ENCODE assay signal across 11 mouse cellular contexts in genomic region chr6:65079139-65079538, GRCm38 (mm10). TPM values are rescaled to one million over a fixed set of nuclear protein-coding genes. Genes with fewer than 3 reads are reported as not detected.
DNase-seq lines count a peak whose midpoint lies in the region; ATAC-seq and TF ChIP-seq lines count a peak whose summit lies in the region.
"Had no signal": no experiment of that assay in that cellular context is flagged by ENCODE, and none has a peak within 500 bp of the region (broad histone marks: within the 10 kb centered on the region; RNA-seq: fewer than 3 reads in every experiment).

No protein-coding gene starts in this region.

- H3K27ac ChIP-seq in forebrain, postnatal 0 days (ENCODE audit: low read depth, low read length), result no peak overlapping the region
- no peak overlapping the region for H3K27ac ChIP-seq in forebrain, embryonic 15.5 days (replicated peaks)
- H3K27ac ChIP-seq: embryonic facial prominence, embryonic 13.5 days; stomach, embryonic 15.5 days had no signal

- TF ChIP-seq CTCF in forebrain, postnatal 0 days (IDR thresholded peaks at IDR 0.05; ENCODE audit: low read depth), result peak; percentile 63
- no peak for TF ChIP-seq CTCF in lung, adult 2 months (IDR thresholded peaks at IDR 0.05; ENCODE audit: insufficient read depth, low read length)

- H3K4me1 ChIP-seq in forebrain, postnatal 0 days (ENCODE audit: insufficient read depth), result no peaks in the 10 kb centered on the region
- 0 out of 2 replicates have a peak, but pooled peaks cover 2% of the 10 kb centered on the region for H3K4me1 ChIP-seq in forebrain, embryonic 15.5 days
- no peaks in the 10 kb centered on the region for H3K4me1 ChIP-seq in lung, adult 2 months (ENCODE audit: control insufficient read depth, insufficient read depth, low read length)
- H3K4me1 ChIP-seq: embryonic facial prominence, embryonic 13.5 days; heart, embryonic 12.5 days; stomach, embryonic 15.5 days had no signal

- H3K4me3 ChIP-seq in forebrain, postnatal 0 days (ENCODE audit: low read depth, low read length), result no peak overlapping the region
- no peak overlapping the region for H3K4me3 ChIP-seq in forebrain, embryonic 15.5 days
- H3K4me3 ChIP-seq in lung, adult 2 months (replicated peaks; ENCODE audit: extremely low read depth, low read depth, low read length), result no peak overlapping the region
- H3K4me3 ChIP-seq: embryonic facial prominence, embryonic 13.5 days; heart, embryonic 12.5 days; stomach, embryonic 15.5 days had no signal

- no peak for ATAC-seq in forebrain, postnatal 0 days
- ATAC-seq in forebrain, embryonic 15.5 days (replicated peaks), result no peak

- H3K27me3 ChIP-seq in forebrain, postnatal 0 days (ENCODE audit: insufficient read depth, low read length), result no peaks in the 10 kb centered on the region
- H3K27me3 ChIP-seq in forebrain, embryonic 15.5 days, result no peaks in the 10 kb centered on the region
- H3K27me3 ChIP-seq: embryonic facial prominence, embryonic 13.5 days; heart, embryonic 12.5 days; stomach, embryonic 15.5 days had no signal

- H3K36me3 ChIP-seq in forebrain, postnatal 0 days (ENCODE audit: insufficient read depth), result peaks cover 15% of the 10 kb centered on the region
- H3K36me3 ChIP-seq in forebrain, embryonic 15.5 days, result peaks cover 40% of the 10 kb centered on the region

- TF ChIP-seq POLR2A in lung, adult 2 months (IDR thresholded peaks at IDR 0.05; ENCODE audit: borderline replicate concordance, extremely low read depth, low read depth, low read length), result no peak

- WGBS in forebrain, postnatal 0 days, result 87% methylated on average over 1 of the region's 1 CpGs
- WGBS in forebrain, embryonic 15.5 days, result 89% methylated on average over 1 of the region's 1 CpGs
- 69% methylated on average over 1 of the region's 1 CpGs for WGBS in lung, adult 2 months

- H3K9me3 ChIP-seq in forebrain, postnatal 0 days (ENCODE audit: low read length), result no peaks in the 10 kb centered on the region
- H3K9me3 ChIP-seq in forebrain, embryonic 15.5 days, result no peaks in the 10 kb centered on the region
- H3K9me3 ChIP-seq: embryonic facial prominence, embryonic 13.5 days; heart, embryonic 12.5 days; stomach, embryonic 15.5 days had no signal

- H3K4me2 ChIP-seq in forebrain, postnatal 0 days (ENCODE audit: low read depth), result no peak overlapping the region
- H3K4me2 ChIP-seq in forebrain, embryonic 15.5 days (replicated peaks), result no peak overlapping the region
- H3K4me2 ChIP-seq: embryonic facial prominence, embryonic 13.5 days; heart, embryonic 12.5 days; stomach, embryonic 15.5 days had no signal

- peak; percentile 68 for DNase-seq in forebrain, postnatal 0 days
- peak; percentile 4 for DNase-seq in lung, postnatal 10 days
- no peak for DNase-seq in lung, adult 2 months
- peak; percentile 5 for DNase-seq in c-Kit-positive CD71-negative TER-119-negative erythroid progenitor cells, embryonic 14.5 days (ENCODE audit: low read depth)
- DNase-seq in retina, postnatal 7 days (ENCODE audit: low read depth, low spot score), result peak; percentile 37
- DNase-seq in adrenal gland, adult 8-10 months, result no peak
- no peak for DNase-seq in urinary bladder, postnatal 10 days (ENCODE audit: low spot score)

- H3K9ac ChIP-seq in forebrain, postnatal 0 days, result no peak overlapping the region
- H3K9ac ChIP-seq in forebrain, embryonic 15.5 days (replicated peaks), result no peak overlapping the region
- H3K9ac ChIP-seq: embryonic facial prominence, embryonic 13.5 days; heart, embryonic 12.5 days; stomach, embryonic 15.5 days had no signal

RNA-seq across cellular contexts. Expression of gene Smarcad1, which starts 36.8 kb away (rescaled TPM):
- 67.6 and 99.8 TPM in 2 replicates for total RNA-seq in forebrain, postnatal 0 days (2014; rRNA removed)
- 40.3 and 46.4 TPM in 2 replicates for polyA plus RNA-seq in forebrain, postnatal 0 days (2015; fragmentation: Nextera tagmentation; extraction: Ambion mirVana)
- 105 and 106 TPM in 2 replicates for polyA plus RNA-seq in forebrain, embryonic 15.5 days (2015; fragmentation: Nextera tagmentation; extraction: Ambion mirVana)
- 7.6 and 14.5 TPM in 2 replicates for polyA plus RNA-seq in lung, adult 2 months (2012; rRNA removed)
- total RNA-seq in adrenal gland, adult 8-10 months (2022), result 10 to 100 TPM; 31.8 to 45.6 (median 38.9) TPM

Comparison
In these comparisons a context has a peak if more than half of its experiments do, and no peak if none do; other contexts are left out.
1. DNase-seq: peak in forebrain, postnatal 0 days (single experiment), lung, postnatal 10 days (single experiment), c-Kit-positive CD71-negative TER-119-negative erythroid progenitor cells, embryonic 14.5 days (single experiment) and retina, postnatal 7 days (single experiment); none in lung, adult 2 months (single experiment), adrenal gland, adult 8-10 months (single experiment) and urinary bladder, postnatal 10 days (single experiment).